ENCODE assay signal across 27 mouse cellular contexts in the genomic region with DNA sequence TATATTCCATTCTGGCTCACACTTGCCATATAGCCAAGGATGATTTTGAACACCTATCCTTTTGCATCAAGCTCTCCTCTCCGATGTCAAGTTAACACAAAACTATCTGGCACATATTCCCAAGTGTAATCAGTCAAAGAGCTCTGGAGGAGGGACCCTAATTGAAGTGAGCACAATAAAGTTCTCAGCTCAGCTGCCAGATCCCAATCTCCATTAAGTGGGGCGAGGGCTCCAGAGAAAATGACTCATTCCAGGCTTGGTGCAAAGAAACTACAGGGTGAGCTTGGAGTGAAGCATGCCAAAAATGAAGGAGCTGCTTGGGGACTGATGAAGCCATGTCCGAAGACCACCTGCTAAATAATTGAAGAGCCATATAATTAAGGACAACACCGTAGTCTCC. TPM values are rescaled to one million over a fixed set of nuclear protein-coding genes. Genes with fewer than 3 reads are reported as not detected.
DNase-seq lines count a peak whose midpoint lies in the region; ATAC-seq and TF ChIP-seq lines count a peak whose summit lies in the region.
"Had no signal": no experiment of that assay in that cellular context is flagged by ENCODE, and none has a peak within 500 bp of the region (broad histone marks: within the 10 kb centered on the region; RNA-seq: fewer than 3 reads in every experiment).

No protein-coding gene starts in this region.

- no peaks in the 10 kb centered on the region for H3K9me3 ChIP-seq in embryonic facial prominence, embryonic 14.5 days (ENCODE audit: control insufficient read depth, low read length)
- H3K9me3 ChIP-seq in embryonic facial prominence, embryonic 10.5 days: no peaks in the 10 kb centered on the region
- no peaks in the 10 kb centered on the region for H3K9me3 ChIP-seq in limb, embryonic 14.5 days (ENCODE audit: control insufficient read depth, low read length)
- H3K9me3 ChIP-seq in limb, embryonic 10.5 days (replicated peaks): no peaks in the 10 kb centered on the region
- H3K9me3 ChIP-seq in forebrain, embryonic 16.5 days (ENCODE audit: control insufficient read depth, low read length): no peaks in the 10 kb centered on the region
- no peaks in the 10 kb centered on the region for H3K9me3 ChIP-seq in intestine, postnatal 0 days (ENCODE audit: control insufficient read depth)
- H3K9me3 ChIP-seq: embryonic facial prominence, embryonic 12.5 days; heart, embryonic 12.5 days; heart, embryonic 15.5 days; hindbrain, embryonic 10.5 days; hindbrain, embryonic 13.5 days; intestine, embryonic 15.5 days had no signal

- H3K27ac ChIP-seq in embryonic facial prominence, embryonic 14.5 days (replicated peaks; ENCODE audit: low read depth, low read length): no peak overlapping the region
- no peak overlapping the region for H3K27ac ChIP-seq in embryonic facial prominence, embryonic 10.5 days (replicated peaks)
- H3K27ac ChIP-seq in limb, embryonic 14.5 days (replicated peaks; ENCODE audit: low read depth, low read length): no peak overlapping the region
- H3K27ac ChIP-seq in limb, embryonic 10.5 days: no peak overlapping the region
- no peak overlapping the region; the same call in 1 of the 2 replicates for H3K27ac ChIP-seq in forebrain, embryonic 16.5 days (ENCODE audit: low read length)
- H3K27ac ChIP-seq in intestine, postnatal 0 days (ENCODE audit: low read depth, low read length): no peak overlapping the region
- H3K27ac ChIP-seq: embryonic facial prominence, embryonic 12.5 days; gastrocnemius, adult 2 months; heart, embryonic 15.5 days; hindbrain, embryonic 10.5 days; hindbrain, embryonic 13.5 days; intestine, embryonic 15.5 days had no signal

- peaks cover 8% of the 10 kb centered on the region for H3K4me1 ChIP-seq in embryonic facial prominence, embryonic 14.5 days (ENCODE audit: control insufficient read depth, insufficient read depth, low read length)
- peaks cover 12% of the 10 kb centered on the region for H3K4me1 ChIP-seq in embryonic facial prominence, embryonic 10.5 days
- peaks cover 11% of the 10 kb centered on the region for H3K4me1 ChIP-seq in limb, embryonic 14.5 days (ENCODE audit: control insufficient read depth, insufficient read depth, low read length)
- peaks cover 28% of the 10 kb centered on the region for H3K4me1 ChIP-seq in limb, embryonic 10.5 days
- H3K4me1 ChIP-seq in forebrain, embryonic 16.5 days (replicated peaks; ENCODE audit: control insufficient read depth, insufficient read depth, low read length): peaks cover 18% of the 10 kb centered on the region
- H3K4me1 ChIP-seq in intestine, postnatal 0 days (replicated peaks; ENCODE audit: control insufficient read depth, insufficient read depth, low read length): no peaks in the 10 kb centered on the region

- 64% methylated on average over 4 of the region's 4 CpGs for WGBS in embryonic facial prominence, embryonic 14.5 days
- WGBS in embryonic facial prominence, embryonic 10.5 days: 86% methylated on average over 4 of the region's 4 CpGs
- 46% methylated on average over 4 of the region's 4 CpGs for WGBS in limb, embryonic 14.5 days
- 78% methylated on average over 4 of the region's 4 CpGs for WGBS in limb, embryonic 10.5 days
- 10% methylated on average over 4 of the region's 4 CpGs for WGBS in forebrain, embryonic 16.5 days
- WGBS in intestine, postnatal 0 days: 54% methylated on average over 4 of the region's 4 CpGs

- no peak for ATAC-seq in embryonic facial prominence, embryonic 14.5 days (ENCODE audit: low read depth)
- 0 out of 2 replicates have a peak, but pooled peaks have one; percentile 17 for ATAC-seq in limb, embryonic 14.5 days (ENCODE audit: low FRiP score, low read depth)
- peak; percentile 59; the same call in 1 of the 2 replicates for ATAC-seq in forebrain, embryonic 16.5 days
- no peak for ATAC-seq in intestine, postnatal 0 days
- ATAC-seq: activated CD4-positive, CD25-positive, alpha-beta regulatory T cell, adult 4 months; intestine, embryonic 15.5 days had no signal

- H3K4me2 ChIP-seq in embryonic facial prominence, embryonic 14.5 days (ENCODE audit: low read depth, low read length): no peak overlapping the region
- H3K4me2 ChIP-seq in limb, embryonic 14.5 days (replicated peaks; ENCODE audit: low read depth, low read length, severe bottlenecking): no peak overlapping the region
- no peak overlapping the region for H3K4me2 ChIP-seq in forebrain, embryonic 16.5 days (ENCODE audit: low read length)
- H3K4me2 ChIP-seq in intestine, postnatal 0 days (replicated peaks; ENCODE audit: low read depth): no peak overlapping the region
- H3K4me2 ChIP-seq: embryonic facial prominence, embryonic 12.5 days; heart, embryonic 12.5 days; heart, embryonic 15.5 days; hindbrain, embryonic 13.5 days; intestine, embryonic 15.5 days had no signal

- peak; percentile 33 for DNase-seq in embryonic facial prominence, embryonic 14.5 days (ENCODE audit: low spot score)
- DNase-seq in embryonic facial prominence, embryonic 10.5 days (ENCODE audit: low spot score): no peak
- no peak for DNase-seq in limb, embryonic 14.5 days (ENCODE audit: low spot score)
- DNase-seq in limb, embryonic 10.5 days (ENCODE audit: low spot score): no peak
- peak; percentile 88 for DNase-seq in brain, embryonic 14.5 days (ENCODE audit: low read depth)
- DNase-seq in T-cell, adult 2 months (ENCODE audit: low spot score): no peak
- DNase-seq: adrenal gland, adult 8-10 months; adrenal gland, postnatal 25 days; cerebellum, adult 18-20 months; cerebellum, adult 9-10 months; cerebellum, postnatal 14 days; gastrocnemius, adult 2 months; gastrocnemius, postnatal 14 days; heart, adult 11 months; heart, postnatal 10 days; heart, postnatal 36 days; kidney, adult 18-20 months had no signal

- TF ChIP-seq POLR2A in limb, embryonic 14.5 days (IDR thresholded peaks at IDR 0.05; ENCODE audit: borderline replicate concordance, extremely low read depth, insufficient read depth, insufficient read length): no peak
- no peak for TF ChIP-seq POLR2A in brain, embryonic 14.5 days (IDR thresholded peaks at IDR 0.05; ENCODE audit: borderline replicate concordance, extremely low read depth, insufficient read depth, insufficient read length, poor library complexity, severe bottlenecking)

- H3K36me3 ChIP-seq in embryonic facial prominence, embryonic 14.5 days (ENCODE audit: control insufficient read depth, insufficient read depth, low read length): no peaks in the 10 kb centered on the region
- H3K36me3 ChIP-seq in embryonic facial prominence, embryonic 10.5 days (replicated peaks): no peaks in the 10 kb centered on the region
- H3K36me3 ChIP-seq in limb, embryonic 14.5 days (ENCODE audit: control insufficient read depth, insufficient read depth, low read length): no peaks in the 10 kb centered on the region
- H3K36me3 ChIP-seq in limb, embryonic 10.5 days: no peaks in the 10 kb centered on the region
- no peaks in the 10 kb centered on the region for H3K36me3 ChIP-seq in forebrain, embryonic 16.5 days (ENCODE audit: control insufficient read depth, insufficient read depth)
- H3K36me3 ChIP-seq in intestine, postnatal 0 days (ENCODE audit: control insufficient read depth, insufficient read depth): no peaks in the 10 kb centered on the region
- H3K36me3 ChIP-seq: embryonic facial prominence, embryonic 12.5 days; heart, embryonic 12.5 days; heart, embryonic 15.5 days; hindbrain, embryonic 10.5 days; hindbrain, embryonic 13.5 days; intestine, embryonic 15.5 days had no signal

- H3K4me3 ChIP-seq in embryonic facial prominence, embryonic 14.5 days (ENCODE audit: low read depth, low read length): no peak overlapping the region
- H3K4me3 ChIP-seq in embryonic facial prominence, embryonic 10.5 days: no peak overlapping the region
- no peak overlapping the region for H3K4me3 ChIP-seq in limb, embryonic 14.5 days (replicated peaks; ENCODE audit: low read length)
- H3K4me3 ChIP-seq in limb, embryonic 10.5 days: no peak overlapping the region
- no peak overlapping the region for H3K4me3 ChIP-seq in forebrain, embryonic 16.5 days (replicated peaks; ENCODE audit: low read length)
- H3K4me3 ChIP-seq in intestine, postnatal 0 days (ENCODE audit: low read depth, low read length): no peak overlapping the region
- H3K4me3 ChIP-seq: embryonic facial prominence, embryonic 12.5 days; erythroblast, embryonic 14.5 days; gastrocnemius, adult 2 months; heart, embryonic 12.5 days; heart, embryonic 15.5 days; hindbrain, embryonic 10.5 days; hindbrain, embryonic 13.5 days; intestine, embryonic 15.5 days had no signal

- H3K27me3 ChIP-seq in embryonic facial prominence, embryonic 14.5 days (replicated peaks; ENCODE audit: control insufficient read depth, insufficient read depth, low read length): no peaks in the 10 kb centered on the region
- no peaks in the 10 kb centered on the region for H3K27me3 ChIP-seq in embryonic facial prominence, embryonic 10.5 days (replicated peaks; ENCODE audit: low read depth, poor library complexity, severe bottlenecking)
- H3K27me3 ChIP-seq in limb, embryonic 14.5 days (ENCODE audit: control insufficient read depth, insufficient read depth, low read length): no peaks in the 10 kb centered on the region
- no peaks in the 10 kb centered on the region for H3K27me3 ChIP-seq in limb, embryonic 10.5 days (ENCODE audit: low read depth, poor library complexity, severe bottlenecking)
- H3K27me3 ChIP-seq in forebrain, embryonic 16.5 days (replicated peaks; ENCODE audit: control insufficient read depth, insufficient read depth, low read length): no peaks in the 10 kb centered on the region
- no peaks in the 10 kb centered on the region for H3K27me3 ChIP-seq in intestine, postnatal 0 days (replicated peaks; ENCODE audit: control insufficient read depth, insufficient read depth, low read length)
- H3K27me3 ChIP-seq: embryonic facial prominence, embryonic 12.5 days; heart, embryonic 12.5 days; hindbrain, embryonic 13.5 days; intestine, embryonic 15.5 days had no signal

- H3K9ac ChIP-seq in embryonic facial prominence, embryonic 14.5 days (ENCODE audit: low read depth, low read length): no peak overlapping the region
- no peak overlapping the region for H3K9ac ChIP-seq in limb, embryonic 14.5 days (ENCODE audit: low read depth, low read length, severe bottlenecking)
- H3K9ac ChIP-seq in forebrain, embryonic 16.5 days (replicated peaks; ENCODE audit: low read depth, low read length): no peak overlapping the region
- H3K9ac ChIP-seq in intestine, postnatal 0 days (ENCODE audit: low read depth, low read length): no peak overlapping the region
- H3K9ac ChIP-seq: embryonic facial prominence, embryonic 12.5 days; heart, embryonic 12.5 days; heart, embryonic 15.5 days; hindbrain, embryonic 13.5 days; intestine, embryonic 15.5 days had no signal

- no peak for TF ChIP-seq CTCF in brain, embryonic 14.5 days (IDR thresholded peaks at IDR 0.05; ENCODE audit: borderline replicate concordance, extremely low read depth, insufficient read depth, insufficient read length)
- TF ChIP-seq CTCF in intestine, postnatal 0 days (IDR thresholded peaks at IDR 0.05; ENCODE audit: low read depth): no peak

RNA-seq across cellular contexts. Expression of gene Dcaf4, which starts 6.0 kb away (rescaled TPM):
- 32.8 and 34.7 TPM in 2 replicates for polyA plus RNA-seq in embryonic facial prominence, embryonic 14.5 days (2014; fragmentation: Nextera tagmentation; extraction: Ambion mirVana)
- polyA plus RNA-seq in embryonic facial prominence, embryonic 10.5 days (2016; fragmentation: Nextera tagmentation; extraction: Ambion mirVana): 29.5 and 30.1 TPM in 2 replicates
- polyA plus RNA-seq in limb, embryonic 14.5 days (2012; rRNA removed): 49.5 and 53.6 TPM in 2 replicates
- 40.1 and 43.3 TPM in 2 replicates for polyA plus RNA-seq in limb, embryonic 14.5 days (2014; fragmentation: Nextera tagmentation; extraction: Ambion mirVana)
- polyA plus RNA-seq in limb, embryonic 10.5 days (2016; fragmentation: Nextera tagmentation; extraction: Ambion mirVana): 27.4 and 29.3 TPM in 2 replicates
- 51.2 and 57.4 TPM in 2 replicates for polyA plus RNA-seq in brain, embryonic 14.5 days (2012; rRNA removed)
- polyA plus RNA-seq in forebrain, embryonic 16.5 days (2015; fragmentation: Nextera tagmentation; extraction: Ambion mirVana): 49.7 and 51.1 TPM in 2 replicates
- 7.3 and 7.4 TPM in 2 replicates for polyA plus RNA-seq in intestine, postnatal 0 days (2015; fragmentation: Nextera tagmentation; extraction: Ambion mirVana)

RNA-seq across cellular contexts. Expression of gene Dpf3, which starts 26.7 kb away (rescaled TPM):
- polyA plus RNA-seq in embryonic facial prominence, embryonic 14.5 days (2014; fragmentation: Nextera tagmentation; extraction: Ambion mirVana): 4.3 and 6.1 TPM in 2 replicates
- polyA plus RNA-seq in embryonic facial prominence, embryonic 10.5 days (2016; fragmentation: Nextera tagmentation; extraction: Ambion mirVana): 2.8 and 3.0 TPM in 2 replicates
- 1.8 and 3.0 TPM in 2 replicates for polyA plus RNA-seq in limb, embryonic 14.5 days (2012; rRNA removed)
- 4.0 and 4.9 TPM in 2 replicates for polyA plus RNA-seq in limb, embryonic 14.5 days (2014; fragmentation: Nextera tagmentation; extraction: Ambion mirVana)
- 2.5 and 2.6 TPM in 2 replicates for polyA plus RNA-seq in limb, embryonic 10.5 days (2016; fragmentation: Nextera tagmentation; extraction: Ambion mirVana)
- 8.8 and 20.9 TPM in 2 replicates for polyA plus RNA-seq in brain, embryonic 14.5 days (2012; rRNA removed)
- polyA plus RNA-seq in forebrain, embryonic 16.5 days (2015; fragmentation: Nextera tagmentation; extraction: Ambion mirVana): 8.9 and 10.3 TPM in 2 replicates
- polyA plus RNA-seq in intestine, postnatal 0 days (2015; fragmentation: Nextera tagmentation; extraction: Ambion mirVana): 5.1 and 5.9 TPM in 2 replicates

Comparison
In these comparisons a context has a peak if more than half of its experiments do, and no peak if none do; other contexts are left out.
1. DNase-seq: peak in embryonic facial prominence, embryonic 14.5 days (single experiment) and brain, embryonic 14.5 days (single experiment); none in embryonic facial prominence, embryonic 10.5 days (single experiment), limb, embryonic 14.5 days (single experiment), limb, embryonic 10.5 days (single experiment) and T-cell, adult 2 months (single experiment).
2. ATAC-seq: peak in limb, embryonic 14.5 days (single experiment) and forebrain, embryonic 16.5 days (single experiment); none in embryonic facial prominence, embryonic 14.5 days (single experiment) and intestine, postnatal 0 days (single experiment).